Comparison of ENCODE assay signal across 8 mouse cellular contexts in the genomic region with DNA sequence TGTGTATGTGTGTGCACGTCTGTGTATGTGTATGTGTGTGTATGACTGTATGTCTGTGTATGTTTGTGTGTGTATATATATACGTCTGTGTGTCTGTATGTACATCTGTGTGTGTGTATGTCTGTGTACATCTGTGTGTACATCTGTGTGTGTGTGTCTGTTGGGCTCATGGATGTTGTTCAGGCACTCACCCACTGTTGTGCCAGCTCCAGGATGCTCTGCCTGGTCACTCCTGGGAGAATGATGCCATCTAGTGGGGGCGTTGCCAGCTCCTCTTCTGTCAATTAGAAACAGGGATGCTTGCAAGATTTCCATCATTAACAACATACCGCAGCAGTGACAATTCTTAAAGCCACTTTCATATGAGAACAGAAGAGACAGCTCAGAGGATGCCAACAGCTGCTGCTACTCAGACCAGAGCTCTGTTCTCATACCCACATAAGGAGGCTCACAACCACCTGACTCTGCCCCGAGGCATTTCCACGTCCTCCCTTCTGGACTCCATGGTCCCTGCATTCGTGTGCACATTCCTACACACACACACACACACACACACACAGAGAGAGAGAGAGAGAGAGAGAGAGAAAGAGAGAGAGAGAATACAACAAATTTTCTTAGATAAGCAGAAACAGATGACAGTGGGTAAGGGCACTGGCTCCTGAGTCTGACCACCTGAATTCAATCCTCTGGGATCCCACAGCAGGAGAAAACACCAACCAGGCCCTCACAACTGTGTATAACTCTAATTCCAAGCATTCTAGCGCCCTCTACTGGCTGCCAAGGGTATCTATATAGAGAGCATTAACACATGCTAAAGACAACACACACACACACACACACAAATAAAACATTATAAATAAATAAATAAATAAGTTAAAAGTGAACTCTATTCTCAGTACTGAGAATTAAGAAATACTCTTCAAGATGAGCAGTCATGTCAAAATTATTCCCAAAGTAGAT.
DNase-seq lines count a peak whose midpoint lies in the region; ATAC-seq and TF ChIP-seq lines count a peak whose summit lies in the region.

No protein-coding gene starts in this region.

- WGBS in forebrain, embryonic 16.5 days, result 75% methylated on average over 8 of the region's 8 CpGs
- WGBS in midbrain, embryonic 11.5 days, result 79% methylated on average over 8 of the region's 8 CpGs

- no peaks in the 10 kb centered on the region for H3K9me3 ChIP-seq in ES-E14 (ENCODE audit: control insufficient read depth, insufficient read depth, low read depth, low read length)
- 0 out of 2 replicates have a peak, but pooled peaks cover 3% of the 10 kb centered on the region for H3K9me3 ChIP-seq in forebrain, embryonic 16.5 days (ENCODE audit: control insufficient read depth, low read length)
- H3K9me3 ChIP-seq in midbrain, embryonic 11.5 days (ENCODE audit: control insufficient read depth, low read length), result no peaks in the 10 kb centered on the region

- H3K27me3 ChIP-seq in forebrain, embryonic 16.5 days (replicated peaks; ENCODE audit: control insufficient read depth, insufficient read depth, low read length), result no peaks in the 10 kb centered on the region
- no peaks in the 10 kb centered on the region for H3K27me3 ChIP-seq in midbrain, embryonic 11.5 days (ENCODE audit: control insufficient read depth, insufficient read depth, low read length)

- no peak overlapping the region for H3K4me3 ChIP-seq in layer of hippocampus, adult 2 months
- no peak overlapping the region for H3K4me3 ChIP-seq in ES-E14 (ENCODE audit: insufficient read depth in 1 of 2, low read depth in 1 of 2, low read length in 2 of 2, poor library complexity in 1 of 2, severe bottlenecking in 1 of 2)
- H3K4me3 ChIP-seq in forebrain, embryonic 16.5 days (replicated peaks; ENCODE audit: low read length), result no peak overlapping the region
- no peak overlapping the region for H3K4me3 ChIP-seq in midbrain, embryonic 11.5 days (ENCODE audit: low read depth, low read length)

- no peak overlapping the region for H3K4me2 ChIP-seq in forebrain, embryonic 16.5 days (ENCODE audit: low read length)
- H3K4me2 ChIP-seq in midbrain, embryonic 11.5 days, result no peak overlapping the region

- no peak for DNase-seq in layer of hippocampus, adult 2 months (ENCODE audit: low spot score in 2 of 2)
- no peak for DNase-seq in layer of hippocampus, adult 9-10 months (ENCODE audit: low spot score)
- peak; percentile 51 for DNase-seq in ES-E14 (ENCODE audit: low read depth, low spot score)
- DNase-seq in adrenal gland, postnatal 25 days, result peak; percentile 30
- DNase-seq in midbrain, embryonic 11.5 days (ENCODE audit: low spot score, missing footprints), result peak; percentile 90

- no peak overlapping the region for H3K27ac ChIP-seq in layer of hippocampus, adult 2 months
- H3K27ac ChIP-seq in ES-E14 (ENCODE audit: insufficient read depth, low read depth, low read length, poor library complexity, severe bottlenecking), result no peak overlapping the region
- H3K27ac ChIP-seq in forebrain, embryonic 16.5 days (ENCODE audit: low read length), result no peak overlapping the region
- no peak overlapping the region for H3K27ac ChIP-seq in midbrain, embryonic 11.5 days (ENCODE audit: low read depth, low read length)

- no peak overlapping the region for H3K9ac ChIP-seq in ES-E14 (ENCODE audit: insufficient read depth, low read depth, low read length, poor library complexity, severe bottlenecking)
- no peak overlapping the region for H3K9ac ChIP-seq in forebrain, embryonic 16.5 days (replicated peaks; ENCODE audit: low read depth, low read length)
- no peak overlapping the region for H3K9ac ChIP-seq in midbrain, embryonic 11.5 days (ENCODE audit: low read length)

- in situ Hi-C loops in ES-E14 (cut with MboI; ENCODE audit: low sequenced_read_pairs in 2 of 2, unreplicated experiment in 2 of 2), result no loop called here

- no peaks in the 10 kb centered on the region for H3K4me1 ChIP-seq in ES-E14 (ENCODE audit: control insufficient read depth in 2 of 2, insufficient read depth in 2 of 2, low read length in 2 of 2, poor library complexity in 1 of 2)
- H3K4me1 ChIP-seq in forebrain, embryonic 16.5 days (replicated peaks; ENCODE audit: control insufficient read depth, insufficient read depth, low read length), result no peaks in the 10 kb centered on the region
- H3K4me1 ChIP-seq in midbrain, embryonic 11.5 days (ENCODE audit: control insufficient read depth, insufficient read depth, low read length), result no peaks in the 10 kb centered on the region

- H3K36me3 ChIP-seq in ES-E14 (ENCODE audit: control insufficient read depth, insufficient read depth, low read length, poor library complexity, severe bottlenecking), result peaks cover 48% of the 10 kb centered on the region
- peaks cover 19% of the 10 kb centered on the region for H3K36me3 ChIP-seq in forebrain, embryonic 16.5 days (ENCODE audit: control insufficient read depth, insufficient read depth)
- peaks cover 5% of the 10 kb centered on the region for H3K36me3 ChIP-seq in midbrain, embryonic 11.5 days (ENCODE audit: control insufficient read depth, insufficient read depth, low read length)

- peak; percentile 39; the same call in 1 of the 2 replicates for ATAC-seq in forebrain, embryonic 16.5 days
- ATAC-seq in midbrain, embryonic 11.5 days (ENCODE audit: low FRiP score), result peak; percentile 42; the same call in 1 of the 2 replicates
- no peak for ATAC-seq in erythroid progenitor cell, adult 5-6 weeks (replicated peaks; ENCODE audit: low FRiP score, poor library complexity, severe bottlenecking)
- ATAC-seq in inflammation-experienced regulatory T-cells, adult 6 months, result no peak

- peak; percentile 64 for TF ChIP-seq CTCF in layer of hippocampus, adult 2 months (conservative IDR thresholded peaks at IDR 0.05)

TF ChIP-seq in ES-E14, 5 proteins besides CTCF, POLR2A, EP300 and RAD21:
- TF ChIP-seq ZC3H11A (IDR thresholded peaks at IDR 0.05; ENCODE audit: borderline replicate concordance, low read depth, low read length), result no peak
- TF ChIP-seq MAFK (IDR thresholded peaks at IDR 0.05; ENCODE audit: insufficient read depth, low read depth, low read length), result no peak
- no peak for TF ChIP-seq ZNF384 (IDR thresholded peaks at IDR 0.05; ENCODE audit: low read depth, low read length)
- TF ChIP-seq CHD2 (IDR thresholded peaks at IDR 0.05; ENCODE audit: low read depth, low read length), result no peak
- no peak for TF ChIP-seq HCFC1 (IDR thresholded peaks at IDR 0.05; ENCODE audit: borderline replicate concordance, insufficient read depth, low read length)

Comparison
In these comparisons a context has a peak if more than half of its experiments do, and no peak if none do; other contexts are left out.
1. DNase-seq: peak in ES-E14 (single experiment), adrenal gland, postnatal 25 days (single experiment) and midbrain, embryonic 11.5 days (single experiment); none in layer of hippocampus, adult 2 months (0 of 2) and layer of hippocampus, adult 9-10 months (single experiment).
2. ATAC-seq: peak in forebrain, embryonic 16.5 days (single experiment) and midbrain, embryonic 11.5 days (single experiment); none in erythroid progenitor cell, adult 5-6 weeks (single experiment) and inflammation-experienced regulatory T-cells, adult 6 months (single experiment).